Mouse (Mus musculus) mature B cell (primary cell): Measurements from ENCODE around the gene Ms4a4a.
"Not testable (repeated sequence)": the region's sequence is repeated elsewhere in the genome, so short reads cannot be mapped to it uniquely, and the experiment has no call there.

Experiments used
- in situ Hi-C: fragments of 300-500 bp; cut with MboI; formaldehyde crosslinking; loops from 2 replicates; pipeline ENCODE4 v1.14.3; 2019

Gene Ms4a4a

GRCm38 (mm10) chr19:11431209-11431608 is 55.9 kb downstream of the Ms4a4a start:
- in situ Hi-C loops = not testable (repeated sequence)

GRCm38 (mm10) chr19:11435058-11435834 is 59.9 kb downstream of the Ms4a4a start:
- in situ Hi-C loops = no loop called here
